Mouse (Mus musculus): ENCODE data around the gene Fbxo33. TPM values are rescaled to one million over a fixed set of nuclear protein-coding genes. Genes with fewer than 3 reads are reported as not detected.

Gene Fbxo33
- total RNA-seq, 1 experiment from 2014 or later = 37.4 TPM

- no peak for ATAC-seq (replicated peaks; ENCODE audit: low read depth, poor library complexity, severe bottlenecking)
These were observed 14.0 kb downstream of the Fbxo33 start for GRCm38 (mm10) chr12:59205571-59205970.

GRCm38 (mm10) chr12:59199361-59199760, 20.2 kb downstream of the Fbxo33 start:
- ATAC-seq (replicated peaks; ENCODE audit: low read depth, poor library complexity, severe bottlenecking) = no peak

GRCm38 (mm10) chr12:59198750-59199149, 20.8 kb downstream of the Fbxo33 start:
- ATAC-seq (replicated peaks; ENCODE audit: low read depth, poor library complexity, severe bottlenecking) = no peak

GRCm38 (mm10) chr12:59195941-59196340, 23.6 kb downstream of the Fbxo33 start:
- no peak for ATAC-seq (replicated peaks; ENCODE audit: low read depth, poor library complexity, severe bottlenecking)

GRCm38 (mm10) chr12:59195065-59195464, 24.5 kb downstream of the Fbxo33 start:
- no peak for ATAC-seq (replicated peaks; ENCODE audit: low read depth, poor library complexity, severe bottlenecking)

- peak; percentile 75 for ATAC-seq (replicated peaks; ENCODE audit: low read depth, poor library complexity, severe bottlenecking)
These were observed 25.1 kb downstream of the Fbxo33 start for GRCm38 (mm10) chr12:59194341-59195003.

GRCm38 (mm10) chr12:59193637-59194036, 25.9 kb downstream of the Fbxo33 start:
- no peak for ATAC-seq (replicated peaks; ENCODE audit: low read depth, poor library complexity, severe bottlenecking)

- ATAC-seq (replicated peaks; ENCODE audit: low read depth, poor library complexity, severe bottlenecking) = no peak
These were observed 31.3 kb downstream of the Fbxo33 start for GRCm38 (mm10) chr12:59188086-59188682.

GRCm38 (mm10) chr12:59177814-59178213, 41.7 kb downstream of the Fbxo33 start:
- ATAC-seq (replicated peaks; ENCODE audit: low read depth, poor library complexity, severe bottlenecking) = no peak

GRCm38 (mm10) chr12:59169935-59170334, 49.6 kb downstream of the Fbxo33 start:
- ATAC-seq (replicated peaks; ENCODE audit: low read depth, poor library complexity, severe bottlenecking) = no peak

GRCm38 (mm10) chr12:59166557-59166956, 53.0 kb downstream of the Fbxo33 start:
- no peak for ATAC-seq (replicated peaks; ENCODE audit: low read depth, poor library complexity, severe bottlenecking)

GRCm38 (mm10) chr12:59164522-59164921, 55.0 kb downstream of the Fbxo33 start:
- peak; percentile 62 for ATAC-seq (replicated peaks; ENCODE audit: low read depth, poor library complexity, severe bottlenecking)

GRCm38 (mm10) chr12:59162797-59163196, 56.7 kb downstream of the Fbxo33 start:
- no peak for ATAC-seq (replicated peaks; ENCODE audit: low read depth, poor library complexity, severe bottlenecking)

- no peak for ATAC-seq (replicated peaks; ENCODE audit: low read depth, poor library complexity, severe bottlenecking)
These were observed 58.4 kb downstream of the Fbxo33 start for GRCm38 (mm10) chr12:59161091-59161490.

Other genes starting within 250 kb of the Fbxo33 start
- 19.0 and 21.7 TPM in 2 replicates for gene Sec23a, start 207.7 kb downstream of the Fbxo33 start, total RNA-seq (2017)
- gene Gemin2, start 206.3 kb downstream of the Fbxo33 start, total RNA-seq (2017) = 20.3 and 20.6 TPM in 2 replicates
- 53.2 and 63.2 TPM in 2 replicates for gene Trappc6b, start 158.3 kb downstream of the Fbxo33 start, total RNA-seq (2017)
- gene Pnn, start 152.8 kb downstream of the Fbxo33 start, total RNA-seq (2017) = 134 and 140 TPM in 2 replicates
- 131 and 162 TPM in 2 replicates for gene Mia2, start 123.9 kb downstream of the Fbxo33 start, total RNA-seq (2017)

All from common myeloid progenitor, adult 5-6 weeks (primary cell).